Mouse (Mus musculus) R1 (cell line): ENCODE data around the gene Stac3.
A peak's percentile ranks its signal among the peaks of the same experiment; 100 is the strongest.

Experiments
- DNase-seq: peaks from one replicate; pipeline ENCODE4 v3.0.0-alpha.2; 2018; ENCODE audit warnings: low read depth, low spot score

Stac3 gene

DNA sequence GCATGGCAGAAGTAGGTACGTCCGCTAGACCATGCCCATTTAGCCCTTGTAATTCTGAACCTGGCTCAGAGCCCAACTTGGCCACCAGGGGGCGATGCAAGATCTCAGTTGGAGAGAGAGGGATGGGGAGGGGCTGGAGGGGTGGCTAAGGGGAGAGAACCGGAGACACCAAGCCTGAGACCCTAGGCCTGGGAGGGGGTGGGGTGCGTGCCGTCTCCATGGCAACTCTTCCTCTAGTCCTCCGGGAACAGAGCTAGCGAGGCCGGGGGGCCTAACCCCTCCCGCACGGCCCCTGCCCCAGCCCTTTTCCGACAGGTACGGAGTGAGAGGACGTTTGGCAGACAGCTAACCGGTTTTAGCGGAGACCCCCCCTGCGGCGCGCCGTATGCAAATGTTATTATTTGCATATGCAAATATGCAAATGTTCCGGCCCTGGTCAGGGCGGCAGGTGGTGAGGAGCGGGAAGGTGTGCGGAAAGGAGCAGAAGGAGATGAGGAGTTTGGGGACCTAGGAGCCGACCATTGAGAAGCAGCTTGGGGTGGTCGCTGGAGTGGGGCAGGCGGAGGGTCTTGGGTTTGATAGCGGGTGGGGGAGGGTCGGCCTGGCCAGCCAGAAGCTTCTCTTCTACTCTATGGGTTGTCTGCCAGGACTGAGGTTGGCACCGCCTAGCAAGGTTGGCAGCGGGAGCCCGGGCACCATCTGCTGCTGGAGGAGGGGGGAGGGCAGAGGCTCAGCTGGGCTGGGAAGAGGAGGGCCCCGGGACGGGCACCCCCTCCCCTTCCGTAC lies 7.8 kb downstream of the Stac3 start:
- peak; percentile 98 for DNase-seq

DNA sequence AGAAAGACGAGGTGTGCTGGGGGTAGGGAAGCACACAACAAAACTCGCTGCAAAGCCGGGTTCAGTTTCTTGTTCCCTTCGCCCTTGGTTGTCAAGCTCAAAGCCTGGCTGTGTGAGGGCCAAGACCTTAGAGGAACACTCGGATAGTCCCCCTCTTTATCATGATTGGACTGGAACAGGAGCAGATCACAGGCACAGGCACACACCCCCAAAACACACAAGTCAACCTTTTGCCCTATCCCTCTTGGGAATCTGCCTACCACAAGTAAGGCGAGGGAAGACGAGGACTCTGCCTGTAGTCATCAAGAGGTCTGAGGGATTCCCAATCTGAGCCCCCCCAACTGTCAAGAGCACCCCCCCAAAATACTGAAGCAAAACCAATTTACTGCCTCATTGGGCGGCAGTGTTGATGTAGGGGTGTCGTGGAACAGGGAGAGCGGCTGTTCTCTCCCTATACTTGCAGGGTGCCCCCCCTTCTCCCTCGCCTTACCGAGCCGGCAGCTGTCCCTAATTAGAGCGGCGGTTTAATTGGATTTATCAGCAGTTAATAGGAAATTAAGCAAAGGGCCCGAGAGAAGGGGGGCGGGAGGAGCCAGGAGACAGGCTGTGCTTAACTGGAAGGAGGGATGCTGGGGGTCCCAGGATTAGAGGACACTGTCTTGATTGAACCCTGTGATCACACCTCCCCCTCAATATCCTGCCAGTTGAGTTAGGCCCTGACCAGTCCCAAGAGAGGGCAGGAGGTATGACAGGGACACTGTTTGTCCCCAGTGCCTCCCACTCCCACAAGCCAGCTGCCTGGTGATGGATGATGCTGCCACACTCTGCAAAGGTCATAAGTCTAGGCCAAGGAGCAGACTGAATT lies 8.6 kb downstream of the Stac3 start:
- no peak for DNase-seq

DNA sequence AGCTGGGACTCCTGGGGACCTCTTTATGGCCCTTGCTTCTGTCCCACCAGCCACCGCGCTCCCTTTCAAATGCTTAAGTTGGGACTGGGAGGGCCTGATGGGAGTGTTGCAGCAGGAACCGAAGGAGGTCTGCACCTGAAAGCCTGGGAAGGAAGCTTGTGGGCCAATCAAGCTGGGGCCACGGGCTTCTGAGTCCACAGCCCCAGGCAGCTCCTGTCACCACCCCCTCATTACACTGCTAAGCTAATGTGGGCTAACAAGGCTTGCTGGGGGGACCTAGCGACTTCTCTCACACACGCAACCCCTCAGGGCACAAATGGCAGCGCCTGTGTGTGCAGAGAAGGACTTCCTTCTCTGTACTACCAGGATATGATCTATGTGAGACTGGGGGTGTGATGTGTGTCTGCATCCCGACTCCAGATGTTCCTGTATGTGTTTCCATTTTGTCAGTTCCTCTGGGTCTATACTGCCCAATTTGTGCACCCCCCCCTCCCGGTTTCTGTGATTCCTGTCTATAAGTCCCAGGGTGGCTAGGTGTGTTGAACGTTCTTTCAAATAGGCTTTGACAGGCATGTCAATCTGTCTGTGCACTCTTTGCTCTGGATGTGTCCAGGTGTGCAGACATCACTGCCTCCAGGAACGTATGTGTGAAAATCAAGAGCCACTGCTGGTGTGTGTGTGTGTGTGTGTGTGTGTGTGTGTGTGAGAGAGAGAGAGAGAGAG lies 9.6 kb downstream of the Stac3 start:
- DNase-seq = no peak

DNA sequence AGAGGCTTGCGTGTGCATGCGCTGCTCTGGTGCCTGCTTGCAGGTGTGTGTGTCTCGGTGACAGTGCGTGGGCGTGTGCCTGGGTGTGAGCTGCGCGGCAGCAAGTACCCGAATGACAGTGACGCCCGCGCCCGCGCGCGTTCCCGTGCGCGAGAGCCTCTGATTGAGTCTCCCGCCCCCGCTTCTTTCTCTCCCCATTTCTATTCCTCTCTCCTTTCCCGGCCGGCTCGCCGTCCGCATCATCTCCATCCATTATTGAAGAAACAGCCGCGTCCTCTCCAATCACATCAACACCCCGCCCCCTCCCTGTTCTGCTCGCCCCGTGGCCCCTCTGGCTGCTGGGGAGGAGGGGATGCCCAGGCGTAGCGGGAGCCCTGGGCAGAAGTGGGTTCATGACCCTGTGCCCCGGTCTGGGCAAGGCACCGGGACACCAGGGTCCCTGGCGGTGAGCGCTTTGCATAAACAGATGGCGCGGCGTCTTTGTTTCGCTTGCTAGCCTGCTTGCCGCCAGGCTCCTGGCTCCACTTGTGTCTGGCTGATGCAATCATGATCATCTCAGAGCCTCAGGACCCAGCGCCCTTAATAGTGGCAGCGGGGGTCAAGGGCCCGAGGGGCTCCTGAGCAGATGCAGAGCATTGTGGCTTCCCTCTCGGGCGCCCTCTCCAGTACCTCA lies 10.3 kb downstream of the Stac3 start:
- DNase-seq = peak; percentile 55

DNA sequence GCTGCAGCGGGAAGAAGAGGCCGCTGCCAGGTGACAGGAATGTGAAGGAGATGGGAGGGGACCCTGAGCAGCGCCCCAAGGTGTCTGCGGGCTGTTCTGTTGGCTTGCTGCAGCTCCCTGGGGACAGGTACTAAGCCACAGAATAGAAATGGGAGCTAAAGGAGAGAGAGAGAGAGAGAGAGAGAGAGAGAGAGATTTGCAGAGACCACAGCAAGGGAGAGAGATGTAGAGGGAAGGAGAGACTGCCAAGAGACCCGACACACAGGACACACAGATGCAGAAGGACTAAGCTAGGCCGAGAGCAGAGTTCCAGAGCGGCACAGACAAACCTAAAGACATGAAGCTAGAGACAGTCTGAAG lies 10.8 kb downstream of the Stac3 start:
- DNase-seq = no peak

DNA sequence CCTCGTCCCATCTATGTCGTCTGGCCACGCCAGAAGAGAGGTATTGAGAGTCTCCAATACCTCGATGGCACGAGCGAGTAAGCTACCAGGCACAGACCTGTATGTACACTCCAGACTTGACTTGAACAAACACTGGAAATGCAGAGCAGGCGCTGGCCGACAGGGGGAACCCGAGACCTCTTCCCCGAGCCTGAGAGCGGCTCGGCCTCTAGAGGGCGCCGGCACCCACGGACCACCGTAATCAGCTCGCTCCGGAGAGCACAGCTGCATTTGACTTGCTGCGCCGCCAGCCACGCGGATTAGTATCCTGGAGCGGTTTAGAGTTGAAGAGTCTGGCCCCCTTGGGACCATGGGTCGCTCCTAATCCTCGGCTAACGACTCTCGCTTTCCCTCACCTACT lies 11.3 kb downstream of the Stac3 start:
- peak; percentile 90 for DNase-seq

DNA sequence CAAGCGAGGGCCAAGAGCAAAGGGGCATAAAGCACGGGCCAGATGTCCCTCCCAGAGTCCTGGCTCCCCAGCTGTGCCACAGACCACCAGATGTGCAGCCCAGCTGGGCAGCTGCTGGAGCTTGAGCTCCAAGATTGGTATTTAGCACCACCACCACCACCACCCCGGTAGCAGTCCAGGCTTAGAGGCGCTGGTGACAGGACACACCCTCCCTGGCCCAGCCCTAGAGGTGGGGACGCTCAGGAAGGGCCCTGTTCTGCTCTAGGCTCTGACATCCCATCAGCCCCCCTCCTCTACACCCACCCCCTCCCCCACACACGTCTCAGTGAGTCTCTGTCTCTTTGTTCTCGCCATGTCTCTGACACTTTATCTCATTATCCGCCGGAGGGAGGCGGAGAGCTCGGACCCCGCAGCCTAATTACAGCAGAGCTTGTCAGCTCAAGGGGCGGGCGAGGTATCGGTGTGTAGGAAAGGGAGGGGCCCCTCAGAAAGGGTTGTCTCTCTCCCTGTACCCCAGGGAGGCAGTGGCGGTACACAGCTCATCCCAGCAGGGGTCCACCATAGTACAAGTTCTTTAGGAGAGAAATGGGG lies 12.1 kb downstream of the Stac3 start:
- DNase-seq = no peak

DNA sequence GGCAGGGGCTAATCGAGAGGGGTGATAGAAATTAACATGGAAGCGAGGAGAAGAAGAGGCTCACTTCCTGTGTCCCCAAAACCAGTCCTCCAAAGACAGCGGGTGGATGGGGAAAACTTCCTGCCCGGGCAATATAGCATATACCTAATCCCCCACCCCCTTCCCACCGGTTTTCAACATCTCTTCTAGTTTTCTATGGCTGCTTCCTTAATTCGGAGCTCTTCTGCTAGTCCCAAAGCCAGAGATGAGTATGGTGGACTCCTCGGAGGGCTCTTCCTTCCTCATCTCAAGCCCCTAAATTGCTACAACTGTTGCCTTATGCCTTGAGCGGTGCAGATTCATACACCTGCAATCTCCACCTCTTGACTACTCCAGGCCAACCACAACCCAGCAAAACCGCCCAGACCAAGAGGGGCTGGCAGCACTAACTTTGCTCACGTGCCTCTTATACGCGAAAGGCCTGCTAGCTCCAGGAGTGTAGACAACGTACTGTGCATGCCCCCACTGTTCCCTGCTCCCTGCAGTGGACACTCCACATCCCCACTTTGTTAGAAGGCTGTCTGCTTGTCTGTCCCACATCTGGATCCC lies 12.7 kb downstream of the Stac3 start:
- DNase-seq = no peak

DNA sequence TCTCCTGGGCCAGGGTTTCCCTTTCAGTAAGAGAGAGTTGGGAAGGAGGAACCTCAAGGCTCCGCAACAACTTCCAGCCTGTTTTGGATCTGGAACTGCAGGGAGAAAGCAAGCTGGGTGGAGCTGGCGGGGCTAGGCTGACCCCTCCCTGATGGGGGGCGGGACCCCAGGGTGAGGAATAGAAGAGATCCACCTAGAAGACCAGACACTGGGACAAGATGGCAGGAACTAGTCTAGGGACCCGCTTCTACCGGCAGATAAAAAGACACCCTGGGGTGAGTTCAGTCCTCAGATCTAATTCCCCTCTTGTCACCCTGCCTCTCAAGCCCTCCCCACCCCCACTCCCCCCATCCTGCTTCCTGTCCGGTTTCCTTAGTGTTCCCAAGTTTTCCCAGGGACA lies 13.3 kb downstream of the Stac3 start, which contains the start of gene Ndufa4l2:
TSS of gene Ndufa4l2 (plus strand) at position 204 of the 400 bp plus-strand sequence.
- peak; percentile 40 for DNase-seq

DNA sequence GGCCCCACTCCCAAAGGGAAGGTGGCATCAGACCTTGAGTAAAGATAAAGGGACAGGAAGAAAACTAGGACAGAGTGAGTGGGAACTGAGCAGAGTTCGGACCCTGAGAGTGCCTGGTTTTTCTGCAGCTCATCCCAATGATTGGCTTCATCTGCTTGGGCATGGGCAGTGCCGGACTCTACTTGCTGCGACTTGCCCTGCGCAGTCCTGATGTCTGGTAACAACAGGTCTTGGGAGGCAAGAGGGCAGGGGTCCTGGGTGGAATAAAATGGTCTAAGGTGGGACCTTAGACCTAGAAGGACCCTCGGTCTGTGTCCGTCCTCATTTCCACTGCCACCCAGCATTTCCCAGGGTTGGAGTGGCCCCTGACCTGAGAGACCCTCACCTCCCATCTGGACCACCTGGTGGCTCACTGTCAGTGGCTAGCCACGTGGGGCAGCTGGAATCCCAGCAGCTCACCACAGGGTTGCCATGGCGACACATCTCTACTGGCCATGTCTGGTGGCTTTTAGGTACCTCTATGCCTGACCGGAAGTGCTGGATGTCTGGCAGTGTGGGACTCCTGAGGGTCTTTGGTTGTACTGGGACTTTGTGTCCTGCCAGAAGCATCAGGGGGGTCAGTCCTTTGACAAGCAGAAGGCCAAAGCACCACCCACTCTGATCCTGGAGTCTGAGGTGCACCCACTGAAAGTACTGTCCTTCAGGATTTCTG lies 13.9 kb downstream of the Stac3 start:
- no peak for DNase-seq

DNA sequence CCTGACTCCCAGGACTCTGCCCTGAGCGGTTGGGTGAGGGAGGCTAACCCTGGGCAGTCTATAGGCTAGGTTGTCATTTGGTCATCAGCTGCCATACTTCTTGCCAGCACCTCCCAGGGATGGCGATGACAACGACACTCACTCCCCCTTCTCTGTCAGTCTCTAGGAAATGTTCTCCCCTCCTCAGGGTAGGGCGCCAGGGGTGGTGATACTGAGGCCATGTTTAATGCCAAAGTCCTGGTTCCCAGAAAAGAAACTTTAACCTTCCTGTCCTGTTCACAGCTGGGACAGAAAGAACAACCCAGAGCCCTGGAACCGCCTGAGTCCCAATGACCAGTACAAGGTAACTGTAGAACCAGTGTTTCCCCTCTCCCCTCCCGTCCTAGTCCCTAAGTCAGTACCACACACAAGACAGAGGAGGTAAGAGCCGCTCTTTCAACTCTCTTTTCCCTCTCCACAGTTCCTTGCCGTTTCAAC lies 14.5 kb downstream of the Stac3 start:
- DNase-seq = no peak

DNA sequence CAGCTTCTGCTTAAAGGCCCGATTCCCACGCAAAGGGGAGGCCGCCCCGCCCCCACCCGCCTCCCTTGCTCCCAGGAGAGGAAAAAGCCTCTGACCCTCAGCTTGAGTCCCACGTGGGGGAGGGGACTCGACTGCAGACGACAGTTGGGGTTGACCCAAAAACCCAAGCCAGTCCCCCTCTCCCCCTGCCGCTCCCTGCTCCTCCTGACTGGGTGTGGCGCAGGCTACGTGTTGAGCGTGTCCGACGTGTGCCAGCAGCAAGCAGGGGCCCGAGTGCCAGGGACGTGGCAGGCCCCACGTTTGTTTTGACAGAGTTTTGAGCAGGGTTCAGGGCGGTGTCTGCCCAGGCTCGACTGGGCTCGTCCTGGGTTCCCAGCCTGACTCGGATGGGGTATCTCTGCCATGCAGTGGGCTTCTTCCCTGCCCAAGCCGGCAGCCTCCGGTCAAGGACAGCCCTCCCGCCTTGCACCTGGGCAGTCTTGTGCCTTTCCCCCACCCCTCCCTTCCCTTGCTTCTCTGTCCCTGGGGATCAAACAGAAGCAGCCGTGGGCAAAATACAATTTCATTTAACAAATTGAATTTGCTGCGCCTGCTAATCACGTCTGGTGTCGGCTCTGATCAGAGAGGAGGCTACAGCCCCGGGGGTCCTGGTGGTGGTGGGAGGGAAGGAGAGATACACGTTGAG lies 15.2 kb downstream of the Stac3 start:
- peak; percentile 62 for DNase-seq

DNA sequence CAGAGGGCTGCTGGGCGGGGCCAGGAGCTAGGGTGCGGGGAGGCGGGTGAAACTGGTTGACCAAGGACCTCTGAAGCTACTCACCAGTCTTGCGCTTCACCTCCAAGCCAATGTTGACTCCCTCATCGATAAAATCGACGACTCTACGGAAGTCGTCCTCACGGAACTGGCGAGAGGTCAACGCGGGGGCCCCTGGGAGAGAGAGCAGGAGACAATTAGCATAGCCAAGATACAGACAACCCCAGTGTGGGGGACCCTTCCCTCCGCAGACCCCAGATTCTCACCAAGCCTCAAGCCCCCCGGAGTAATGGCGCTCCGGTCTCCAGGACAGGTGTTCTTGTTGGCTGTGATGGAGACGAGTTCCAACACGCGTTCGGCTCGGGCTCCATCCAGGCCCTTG lies 16.5 kb downstream of the Stac3 start:
- no peak for DNase-seq

DNA sequence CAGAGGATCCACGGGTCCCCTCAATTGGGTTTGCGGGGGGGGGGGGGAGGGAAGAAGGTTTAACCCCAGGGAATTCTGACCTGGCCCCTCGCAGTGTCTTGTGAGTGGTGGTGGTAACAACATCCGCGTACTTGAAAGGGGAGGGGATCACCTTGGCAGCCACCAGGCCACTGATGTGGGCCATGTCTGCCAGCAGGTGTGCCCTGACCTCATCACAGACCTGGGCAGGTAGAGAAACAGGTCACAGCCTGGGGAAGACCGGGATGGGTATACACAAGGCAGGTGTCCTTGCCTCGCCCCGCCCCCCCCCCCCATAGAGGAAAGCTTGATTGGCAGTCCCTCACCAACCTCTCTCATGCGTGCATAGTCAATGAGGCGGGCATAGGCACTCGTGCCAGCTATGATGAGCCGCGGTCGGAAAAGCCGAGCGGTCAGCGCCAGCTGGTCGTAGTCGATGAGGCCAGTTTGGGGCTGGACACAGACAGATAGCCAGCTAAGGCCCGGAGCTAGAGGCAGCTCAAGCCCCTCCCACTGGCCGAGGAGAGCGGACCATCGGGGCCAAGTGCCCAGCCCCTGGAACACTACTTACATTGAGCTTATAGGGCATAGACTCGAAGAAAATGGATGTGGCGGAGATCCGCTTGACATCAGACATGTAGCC lies 17.7 kb downstream of the Stac3 start:
- no peak for DNase-seq

DNA sequence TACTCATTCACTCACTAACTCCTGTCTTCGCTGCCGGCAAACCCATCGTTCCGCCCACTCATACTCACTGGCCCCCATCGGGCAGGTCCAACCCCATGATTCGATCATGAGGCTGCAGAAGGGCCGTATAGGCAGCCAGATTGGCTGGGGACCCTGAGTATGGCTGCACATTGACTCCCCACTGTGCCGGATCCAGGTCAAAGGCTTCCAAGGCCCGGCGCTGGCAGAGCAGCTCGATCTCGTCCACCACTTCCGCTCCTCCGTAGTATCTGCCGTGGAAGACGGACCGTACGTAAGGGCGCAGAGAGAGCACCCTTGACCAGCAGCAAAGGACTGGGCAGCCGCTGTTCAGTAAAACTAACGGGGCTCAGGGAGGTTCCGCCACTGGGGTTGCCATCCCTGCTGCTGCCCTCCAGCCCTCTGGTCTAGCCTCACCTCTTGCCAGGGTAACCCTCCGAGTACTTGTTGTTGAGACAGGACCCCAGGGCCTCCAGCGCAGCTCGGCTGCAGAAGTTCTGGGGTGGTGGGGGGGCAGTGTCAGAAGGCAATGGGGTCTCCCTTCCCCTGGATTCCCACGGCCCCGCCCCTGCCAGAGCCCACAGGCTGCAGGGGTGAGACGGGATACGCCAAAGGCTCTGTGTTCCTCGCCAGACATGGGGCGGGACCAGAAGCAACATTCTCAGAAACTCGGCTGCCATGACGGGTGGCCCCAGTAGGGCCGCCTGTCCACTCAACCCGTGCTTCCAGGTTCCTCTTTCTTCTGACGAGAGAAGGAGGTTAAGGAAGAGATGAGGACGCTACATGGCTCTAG lies 18.6 kb downstream of the Stac3 start:
- peak; percentile 43 for DNase-seq

DNA sequence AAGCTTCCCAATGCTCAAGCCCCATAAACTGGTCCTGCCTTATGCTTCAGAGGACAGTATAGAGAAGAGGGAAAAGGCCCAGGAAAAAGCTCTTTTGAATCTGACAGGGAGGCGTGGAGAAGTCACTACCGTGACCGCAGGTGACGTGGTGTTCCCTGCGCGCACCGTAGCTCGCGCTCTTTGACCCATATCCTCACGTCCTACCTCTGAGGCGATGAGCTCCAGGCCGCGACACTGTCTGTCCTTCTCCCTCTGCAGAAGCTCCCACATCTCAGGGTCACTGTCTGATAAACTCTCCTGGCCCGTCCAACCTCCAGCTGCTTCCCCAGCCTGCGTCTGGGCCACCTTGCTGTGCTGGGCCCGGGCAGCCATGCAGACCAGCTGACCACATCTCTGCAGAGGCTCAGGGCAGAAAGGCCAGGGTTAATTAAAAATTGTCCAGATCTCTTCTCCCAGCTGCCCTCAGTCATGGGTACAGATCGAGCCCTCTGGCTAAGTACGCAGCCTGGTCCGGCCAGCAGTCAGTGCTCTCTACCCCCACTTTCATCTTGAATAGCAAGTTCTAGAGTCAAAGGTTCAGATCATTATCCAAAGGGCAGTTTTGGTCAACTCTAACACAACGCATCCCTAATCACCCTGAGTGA lies 19.4 kb downstream of the Stac3 start:
- DNase-seq = no peak

DNA sequence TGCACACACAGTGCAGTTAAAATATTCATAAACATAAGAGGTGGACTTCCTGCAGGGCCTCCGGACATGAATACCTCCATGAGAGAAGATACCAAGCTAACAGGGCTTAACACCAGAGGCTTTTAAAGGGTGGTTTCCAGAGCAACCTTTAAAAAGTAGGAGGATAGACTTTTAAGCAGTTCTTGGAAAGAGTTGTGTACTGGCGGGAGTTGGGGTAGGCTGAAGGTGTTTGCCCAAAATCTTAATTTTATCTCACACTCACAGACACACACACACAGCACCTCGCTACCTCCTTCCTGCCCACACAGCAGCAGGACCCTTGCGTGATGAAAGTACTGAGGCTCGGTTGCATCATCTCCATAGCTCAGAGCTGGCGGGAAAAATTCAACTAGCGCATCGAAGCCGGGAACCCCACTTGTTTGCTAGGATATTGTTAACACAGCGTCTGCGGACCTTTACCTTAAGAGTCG lies 20.2 kb downstream of the Stac3 start:
- no peak for DNase-seq
